Mouse (Mus musculus): ENCODE results near the gene Tgif2lx1.
"Not testable (repeated sequence)": the region's sequence is repeated elsewhere in the genome, so short reads cannot be mapped to it uniquely, and the experiment has no call there.

Gene Tgif2lx1

DNA sequence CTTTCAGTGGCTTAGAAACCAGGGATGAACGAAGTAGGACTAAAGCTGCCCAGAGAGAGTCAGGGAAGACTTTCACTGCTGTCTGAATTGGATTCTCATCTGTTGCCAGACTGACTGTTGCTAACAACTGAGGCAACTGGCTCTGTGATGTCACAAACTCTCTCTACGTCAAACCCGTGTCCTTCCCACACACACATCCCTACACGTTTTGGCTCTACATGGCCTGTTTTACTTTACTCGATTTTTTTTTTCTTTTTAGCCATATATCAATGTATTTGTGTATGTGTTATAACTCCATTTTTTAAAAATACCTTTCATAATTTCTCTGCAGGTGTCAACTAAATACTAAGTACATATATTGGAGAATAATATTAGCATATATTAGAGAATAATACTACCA lies at the start of gene Tgif2lx1:
Gene Tgif2lx1, minus strand, starts transcription at position 101 of the 400 bp plus-strand sequence.
- in situ Hi-C loops (cut with MboI, MseI): not testable (repeated sequence)

Data from regulatory T cell (primary cell).